Mouse (Mus musculus) MEL (cell line): ENCODE measurements around the gene Gm38392.

Source experiments
- CTCF ChIP-seq, 3 experiments: IDR thresholded peaks in 2 of 3; conservative IDR thresholded peaks in 1 of 3; 2 replicates each; pipeline ENCODE4 v1.5.1; 2011 to 2012; ENCODE audit warnings: low read length in 3 of 3, low read depth in 2 of 3, mild to moderate bottlenecking in 2 of 3, improper control_type of control experiment in 1 of 3, inconsistent platforms in 1 of 3, mixed read lengths in 1 of 3, moderate library complexity in 1 of 3; ENCODE audit not compliant: control insufficient read depth in 1 of 3, insufficient read depth in 1 of 3, poor library complexity in 1 of 3, severe bottlenecking in 1 of 3
- E2F4 ChIP-seq: IDR thresholded peaks from 2 replicates; pipeline ENCODE4 v1.6.1; 2011; ENCODE audit warnings: low read depth, low read length, improper control_type of control experiment, borderline replicate concordance
- ELF1 ChIP-seq: IDR thresholded peaks from 2 replicates; pipeline ENCODE4 v1.6.1; 2014; ENCODE audit warnings: low read depth, mild to moderate bottlenecking, inconsistent platforms, low read length, improper control_type of control experiment, moderate library complexity
- EP300 ChIP-seq, 2 experiments: IDR thresholded peaks; 2 replicates each; pipeline ENCODE4 v1.6.1; 2011; ENCODE audit warnings: improper control_type of control experiment in 2 of 2, low read length in 2 of 2, low read depth in 1 of 2, mild to moderate bottlenecking in 1 of 2
- ETS1 ChIP-seq: IDR thresholded peaks from 2 replicates; pipeline ENCODE4 v1.6.1; 2012; ENCODE audit warnings: low read depth, mild to moderate bottlenecking, inconsistent platforms, low read length, improper control_type of control experiment, moderate library complexity
- MAX ChIP-seq: IDR thresholded peaks from 2 replicates; pipeline ENCODE4 v1.6.1; 2011; ENCODE audit warnings: low read length, improper control_type of control experiment
- MAZ ChIP-seq: IDR thresholded peaks from 2 replicates; pipeline ENCODE4 v1.6.1; 2012; ENCODE audit warnings: low read depth, mild to moderate bottlenecking, inconsistent platforms, low read length, improper control_type of control experiment
- MXI1 ChIP-seq: IDR thresholded peaks from 2 replicates; pipeline ENCODE4 v1.6.1; 2011; ENCODE audit warnings: mild to moderate bottlenecking, low read depth, low read length, improper control_type of control experiment
- NELFE ChIP-seq: IDR thresholded peaks from 2 replicates; pipeline ENCODE4 v1.6.1; 2011; ENCODE audit warnings: low read depth, low read length, improper control_type of control experiment
- POLR2A ChIP-seq, 2 experiments: IDR thresholded peaks; 2 replicates each; pipeline ENCODE4 v1.6.1; 2011 to 2012; ENCODE audit warnings: low read length in 2 of 2, mild to moderate bottlenecking in 2 of 2, control low read depth in 1 of 2, improper control_type of control experiment in 1 of 2, low read depth in 1 of 2, moderate library complexity in 1 of 2; ENCODE audit not compliant: control insufficient read depth in 1 of 2, insufficient read depth in 1 of 2, poor library complexity in 1 of 2
- POLR2AphosphoS2 ChIP-seq: IDR thresholded peaks from 2 replicates; pipeline ENCODE4 v1.6.1; 2011; ENCODE audit warnings: low read length, improper control_type of control experiment
- RAD21 ChIP-seq: IDR thresholded peaks from 2 replicates; pipeline ENCODE4 v1.6.1; 2011; ENCODE audit warnings: mild to moderate bottlenecking, low read depth, low read length, improper control_type of control experiment
- RCOR1 ChIP-seq: IDR thresholded peaks from 2 replicates; pipeline ENCODE4 v1.6.1; 2012; ENCODE audit warnings: low read depth, mild to moderate bottlenecking, inconsistent platforms, low read length, improper control_type of control experiment

DNA sequence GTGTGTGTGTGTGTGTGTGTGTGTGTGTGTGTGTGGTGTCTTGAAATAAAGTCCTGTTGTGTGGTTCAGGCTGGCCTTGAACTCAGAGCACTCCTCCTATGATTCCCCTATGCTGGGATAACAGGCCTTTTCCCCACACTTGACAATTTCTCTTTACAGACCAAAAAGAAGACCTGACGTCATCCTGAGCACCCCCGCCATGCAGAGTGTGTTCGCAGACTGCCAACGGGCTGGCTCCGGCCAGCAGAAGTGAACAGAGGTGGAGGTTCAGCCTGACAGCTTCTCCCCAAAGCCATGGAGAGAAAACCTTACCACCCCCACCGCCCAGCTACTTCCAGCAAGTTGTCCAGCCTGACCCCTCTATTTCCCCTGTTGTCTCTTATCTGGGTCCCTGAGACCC, 57.5 kb downstream of the Gm38392 start:
- TF ChIP-seq POLR2A (IDR thresholded peaks at IDR 0.05; ENCODE audit: control insufficient read depth in 1 of 2, insufficient read depth in 1 of 2, low read depth in 1 of 2, low read length in 2 of 2, poor library complexity in 1 of 2) (no peak), EP300 (IDR thresholded peaks at IDR 0.05; ENCODE audit: low read depth in 1 of 2, low read length in 2 of 2) (no peak), MAX (no peak), MAZ (no peak), E2F4 (no peak), CTCF (IDR thresholded peaks at IDR 0.05 in 2 of 3, conservative IDR thresholded peaks at IDR 0.05 in 1 of 3; ENCODE audit: control insufficient read depth in 1 of 3, insufficient read depth in 1 of 3, low read depth in 2 of 3, low read length in 3 of 3, poor library complexity in 1 of 3, severe bottlenecking in 1 of 3) (no peak), POLR2AphosphoS2 (no peak), NELFE (no peak), RCOR1 (no peak), ELF1 (no peak), ETS1 (no peak), MXI1 (no peak), RAD21 (no peak)
